Mouse (Mus musculus) testis, adult 2 months (tissue): ENCODE measurements at regions not wholly inside any gene's neighbourhood (a gene's known extent, or its start where the extent isn't known, plus 50 kb on each side); places are given as distances from the start of the nearest gene placed in this dataset.

Source experiments
- CTCF ChIP-seq: fragments of 200-500 bp; IDR thresholded peaks from 2 replicates; pipeline ENCODE4 v1.5.1; 2012; ENCODE audit warnings: low read depth, mild to moderate bottlenecking, inconsistent platforms, low read length, moderate library complexity; ENCODE audit not compliant: control insufficient read depth, insufficient read depth, insufficient replicate concordance
- POLR2A ChIP-seq: fragments of 200-500 bp; IDR thresholded peaks from 2 replicates; pipeline ENCODE4 v1.6.1; 2012; ENCODE audit warnings: low read depth, mild to moderate bottlenecking, inconsistent platforms, low read length, moderate library complexity; ENCODE audit not compliant: control insufficient read depth

DNA sequence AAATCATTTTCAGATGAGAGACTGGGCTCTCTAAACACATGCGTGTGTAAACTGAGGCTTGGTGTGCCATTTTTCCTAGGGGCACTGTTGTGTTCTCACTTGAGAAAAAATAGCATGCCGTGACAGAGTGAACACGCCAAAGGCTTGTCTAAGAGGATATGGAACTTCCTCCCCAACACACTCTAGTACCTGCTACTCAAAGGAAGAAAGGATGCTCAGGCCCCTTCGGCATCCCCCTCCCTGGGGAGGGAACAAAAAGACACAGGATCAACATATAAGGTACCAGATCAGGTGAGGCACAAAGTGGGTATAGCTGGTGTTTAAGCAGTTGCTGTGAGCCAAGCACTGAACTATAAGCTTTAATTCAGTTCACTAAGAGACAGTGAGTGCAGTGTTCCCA, 74.0 kb upstream of the Sesn3 start:
- no peak for TF ChIP-seq POLR2A
- TF ChIP-seq CTCF: no peak
